8 mouse cellular contexts compared by ENCODE assay signal in the genomic region with DNA sequence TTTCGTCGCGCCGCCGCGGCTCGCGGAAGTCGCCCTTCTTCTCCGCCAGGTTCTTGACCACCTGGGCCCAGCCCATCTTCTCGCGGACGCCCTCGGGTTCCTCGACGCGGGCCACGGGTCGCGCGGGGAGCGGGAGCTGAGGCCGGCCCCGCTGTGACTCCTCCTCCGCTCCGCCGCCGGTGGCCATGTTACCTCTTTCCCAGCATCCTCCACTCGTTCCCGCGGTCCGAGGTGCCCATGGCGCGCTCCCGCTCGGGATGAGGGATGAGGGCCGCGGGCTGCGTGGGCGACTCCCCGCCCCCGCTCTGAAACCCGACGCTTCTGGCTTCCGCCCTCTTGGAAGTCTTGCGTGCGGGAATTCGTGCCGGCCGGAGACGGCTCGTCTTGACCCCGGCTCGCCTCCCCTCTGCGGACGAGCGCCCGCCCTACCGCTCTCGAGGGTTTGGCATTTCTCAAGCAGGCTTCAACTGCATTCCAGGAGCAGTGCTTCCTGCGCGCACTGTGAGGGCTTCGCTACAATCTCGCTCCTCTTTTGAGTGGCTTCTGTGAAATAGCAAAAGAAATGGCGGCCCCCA. TPM values are rescaled to one million over a fixed set of nuclear protein-coding genes. Genes with fewer than 3 reads are reported as not detected.
DNase-seq lines count a peak whose midpoint lies in the region; ATAC-seq and TF ChIP-seq lines count a peak whose summit lies in the region.

A gene (minus strand): TSS at position 437 of the 575 bp plus-strand sequence.

- ATAC-seq in hindbrain, postnatal 0 days, result peak; percentile 87

- no peaks in the 10 kb centered on the region for H3K9me3 ChIP-seq in hindbrain, postnatal 0 days (ENCODE audit: low read length)

- no peak for TF ChIP-seq CTCF in hindbrain, postnatal 0 days (IDR thresholded peaks at IDR 0.05; ENCODE audit: low read depth)

- under 1% methylated on average over 65 of the region's 65 CpGs for WGBS in hindbrain, postnatal 0 days

- peak within 1 kb of the TSS; percentile 98 for H3K27ac ChIP-seq in hindbrain, postnatal 0 days

- peak; percentile 93 for DNase-seq in adrenal gland, adult 2 months
- peak; percentile 95 for DNase-seq in embryo, embryonic 10.5 days (ENCODE audit: low spot score)
- DNase-seq in gastrocnemius, postnatal 10 days, result peak; percentile 84
- DNase-seq in hindbrain, postnatal 0 days (ENCODE audit: low spot score), result peak; percentile 94
- peak; percentile 80 to 86 for DNase-seq in left cerebral cortex, adult 18-20 months (ENCODE audit: low spot score in 2 of 2)
- DNase-seq in lung, postnatal 25 days (ENCODE audit: low spot score), result peak; percentile 86
- DNase-seq in retina, embryonic 14.5 days (ENCODE audit: low spot score), result peak; percentile 90
- DNase-seq in thymus, postnatal 36 days, result peak; percentile 32 to 35

- peak within 1 kb of the TSS; percentile 91 for H3K4me3 ChIP-seq in hindbrain, postnatal 0 days (ENCODE audit: low read length)

- peak within 1 kb of the TSS; percentile 97 for H3K9ac ChIP-seq in hindbrain, postnatal 0 days (replicated peaks; ENCODE audit: low read length)

- H3K36me3 ChIP-seq in hindbrain, postnatal 0 days (ENCODE audit: insufficient read depth, low read length), result no peaks in the 10 kb centered on the region

- H3K4me1 ChIP-seq in hindbrain, postnatal 0 days (ENCODE audit: insufficient read depth, low read length), result peaks cover 17% of the 10 kb centered on the region

- peak within 1 kb of the TSS; percentile 73 for H3K4me2 ChIP-seq in hindbrain, postnatal 0 days (ENCODE audit: low read depth, low read length)

- no peaks in the 10 kb centered on the region for H3K27me3 ChIP-seq in hindbrain, postnatal 0 days (ENCODE audit: insufficient read depth, low read length)

RNA-seq across cellular contexts. Expression of the gene that starts here (rescaled TPM):
- 1 to 10 TPM; 5.4 to 7.8 TPM for total RNA-seq in adrenal gland, adult 2 months (2021)
- 3.3 and 3.7 TPM in 2 replicates for polyA plus RNA-seq in adrenal gland, adult 2 months (2012; rRNA removed)
- total RNA-seq in gastrocnemius, postnatal 10 days (2021), result 1 to 10 TPM; 4.7 to 5.6 TPM
- total RNA-seq in hindbrain, postnatal 0 days (2014; rRNA removed), result 17.4 TPM in 2 replicates
- 15.8 and 16.1 TPM in 2 replicates for polyA plus RNA-seq in hindbrain, postnatal 0 days (2015; fragmentation: Nextera tagmentation; extraction: Ambion mirVana)
- 1 to 10 TPM; 9.4 TPM for total RNA-seq in left cerebral cortex, adult 18-20 months (2021)

Comparison
In these comparisons a context has a peak if more than half of its experiments do, and no peak if none do; other contexts are left out.
1. Peak in every context shown above with its lines: DNase-seq, ATAC-seq, H3K4me3 ChIP-seq and H3K27ac ChIP-seq.
2. DNase-seq: peak in every context shown above with its lines; median percentile 95 in embryo, embryonic 10.5 days; 94 in hindbrain, postnatal 0 days; 93 in adrenal gland, adult 2 months; 90 in retina, embryonic 14.5 days; 86 in lung, postnatal 25 days; 84 in gastrocnemius, postnatal 10 days; 83 in left cerebral cortex, adult 18-20 months; 34 in thymus, postnatal 36 days.